Mouse (Mus musculus) thymus, adult 2 months (tissue): Measurements from ENCODE around the gene Prr3.

Source experiments
- CTCF ChIP-seq: fragments of 200-500 bp; IDR thresholded peaks from 2 replicates; pipeline ENCODE4 v1.5.1; 2012; ENCODE audit warnings: mild to moderate bottlenecking, control low read depth, low read length, moderate library complexity, borderline replicate concordance; ENCODE audit not compliant: control insufficient read depth, poor library complexity, insufficient read depth; ENCODE audit errors: extremely low read depth
- POLR2A ChIP-seq: fragments of 200-500 bp; IDR thresholded peaks from 2 replicates; pipeline ENCODE4 v1.6.1; 2012; ENCODE audit warnings: mild to moderate bottlenecking, low read length, control low read depth, moderate library complexity; ENCODE audit not compliant: control insufficient read depth, poor library complexity, insufficient read depth; ENCODE audit errors: extremely low read depth

GRCm38 (mm10) chr17:35963279-35963678 lies 16.8 kb downstream of the Prr3 start:
- TF ChIP-seq CTCF (no peak), POLR2A (no peak)
